Mouse (Mus musculus): ENCODE results near the gene Vgll2.

- TF ChIP-seq GATA1 (IDR thresholded peaks at IDR 0.05; ENCODE audit: borderline replicate concordance, low read length) (no peak), FLI1 (IDR thresholded peaks at IDR 0.05; ENCODE audit: low read length) (no peak)
These were observed 3.8 kb upstream of the Vgll2 start for GRCm38 (mm10) chr10:52018471-52018870.

Data from megakaryocyte, embryonic 14.5 days (primary cell).